Mouse (Mus musculus) kidney, embryonic 15.5 days (tissue): ENCODE data around the gene Eya4. TPM values are rescaled to one million over a fixed set of nuclear protein-coding genes. Genes with fewer than 3 reads are reported as not detected.
A peak's percentile ranks its signal among the peaks of the same experiment; 100 is the strongest.

Experiments
- ATAC-seq: fragments of 200-750 bp; cut with Nextera tagmentation; replicated peaks from 2 replicates; pipeline ENCODE4 v1.8.0; 2017; ENCODE audit warnings: moderate TSS enrichment; ENCODE audit not compliant: low FRiP score
- H3K27ac ChIP-seq: fragments of 300-500 bp; sonication (generic); 2 replicates; pipeline ENCODE4 v1.5.1; 2015; ENCODE audit warnings: mild to moderate bottlenecking, inconsistent platforms
- H3K27me3 ChIP-seq: fragments of 300-500 bp; sonication (generic); 2 replicates; pipeline ENCODE4 v1.6.1; 2015; ENCODE audit warnings: inconsistent platforms
- H3K36me3 ChIP-seq: fragments of 300-500 bp; sonication (generic); 2 replicates; pipeline ENCODE4 v1.6.1; 2015; ENCODE audit warnings: inconsistent platforms
- H3K4me1 ChIP-seq: fragments of 300-500 bp; sonication (generic); 2 replicates; pipeline ENCODE4 v1.6.1; 2015; ENCODE audit warnings: inconsistent platforms
- H3K4me2 ChIP-seq: fragments of 300-500 bp; sonication (generic); 2 replicates; pipeline ENCODE4 v1.6.1; 2015; ENCODE audit warnings: moderate library complexity, mild to moderate bottlenecking, inconsistent platforms
- H3K4me3 ChIP-seq: fragments of 300-500 bp; sonication (generic); replicated peaks from 2 replicates; pipeline ENCODE4 v1.5.1; 2015; ENCODE audit warnings: mild to moderate bottlenecking, inconsistent platforms
- H3K9ac ChIP-seq: fragments of 300-500 bp; sonication (generic); 2 replicates; pipeline ENCODE4 v1.6.1; 2015; ENCODE audit warnings: mild to moderate bottlenecking, inconsistent platforms
- H3K9me3 ChIP-seq: fragments of 300-500 bp; sonication (generic); replicated peaks from 2 replicates; pipeline ENCODE4 v1.6.1; 2016; ENCODE audit warnings: inconsistent platforms
- WGBS: fragments of 180-500 bp; shearing (Covaris S2); methylation state at CpG from one replicate; pipeline ENCODE4 v1.1.7; 2015; ENCODE audit warnings: mixed read lengths; 5-methylcytosine and 5-hydroxymethylcytosine counted together
- polyA plus RNA-seq: library from polyadenylated mRNA; unstranded; fragments of >200 nt; fragmentation: Nextera tagmentation; extraction: Ambion mirVana; gene quantifications from 2 replicates; pipeline ENCODE4 v1.2.1, GENCODE M21; 2015

The Eya4 gene
- 12.2 and 12.9 TPM in 2 replicates for polyA plus RNA-seq

- WGBS = 1% methylated on average over 74 of the region's 79 CpGs
- Histone ChIP-seq H3K27me3 (peaks cover 14% of the 10 kb centered on the region; the same call in 1 of the 2 replicates), H3K4me2 (peak within 1 kb of the TSS; percentile 83), H3K9ac (peak within 1 kb of the TSS; percentile 68), H3K4me1 (peaks cover 15% of the 10 kb centered on the region), H3K27ac (peak within 1 kb of the TSS; percentile 92), H3K9me3 (no peaks in the 10 kb centered on the region), H3K4me3 (peak within 1 kb of the TSS; percentile 65), H3K36me3 (no peaks in the 10 kb centered on the region)
- ATAC-seq = peak; percentile 85
Observed at GRCm38 (mm10) chr10:23350011-23350911, at the start of gene Eya4. TSS of gene Eya4 (minus strand) at chr10:23350786.

GRCm38 (mm10) chr10:23395399-23395798 lies 44.8 kb upstream of the Eya4 start:
- Histone ChIP-seq H3K4me3 (no peak overlapping the region), H3K4me1 (peaks cover 11% of the 10 kb centered on the region), H3K9me3 (no peaks in the 10 kb centered on the region), H3K36me3 (no peaks in the 10 kb centered on the region), H3K9ac (no peak overlapping the region), H3K4me2 (no peak overlapping the region), H3K27ac (no peak overlapping the region), H3K27me3 (no peaks in the 10 kb centered on the region)
- ATAC-seq = no peak
- 81% methylated on average over 3 of the region's 3 CpGs for WGBS

- Histone ChIP-seq H3K4me1 (peaks cover 11% of the 10 kb centered on the region), H3K9me3 (no peaks in the 10 kb centered on the region), H3K27me3 (no peaks in the 10 kb centered on the region), H3K4me3 (no peak overlapping the region), H3K27ac (0 out of 2 replicates have a peak overlapping the region, but pooled peaks have one; percentile 4), H3K36me3 (no peaks in the 10 kb centered on the region), H3K9ac (no peak overlapping the region), H3K4me2 (no peak overlapping the region)
- ATAC-seq = no peak
- WGBS = 70% methylated on average over 11 of the region's 11 CpGs
Observed at GRCm38 (mm10) chr10:23394556-23395245, 44.1 kb upstream of the Eya4 start.

- Histone ChIP-seq H3K4me3 (no peak overlapping the region), H3K9ac (no peak overlapping the region), H3K4me1 (peaks cover 11% of the 10 kb centered on the region), H3K9me3 (no peaks in the 10 kb centered on the region), H3K27ac (0 out of 2 replicates have a peak overlapping the region, but pooled peaks have one; percentile 4), H3K27me3 (no peaks in the 10 kb centered on the region), H3K4me2 (no peak overlapping the region), H3K36me3 (no peaks in the 10 kb centered on the region)
- no peak for ATAC-seq
- WGBS = 14% methylated on average over 6 of the region's 6 CpGs
Observed at GRCm38 (mm10) chr10:23394152-23394551, 43.6 kb upstream of the Eya4 start.

- Histone ChIP-seq H3K27ac (no peak overlapping the region), H3K36me3 (no peaks in the 10 kb centered on the region), H3K9me3 (no peaks in the 10 kb centered on the region), H3K27me3 (no peaks in the 10 kb centered on the region), H3K4me2 (no peak overlapping the region), H3K4me3 (no peak overlapping the region), H3K4me1 (no peaks in the 10 kb centered on the region), H3K9ac (no peak overlapping the region)
- ATAC-seq = no peak
- 87% methylated on average over 6 of the region's 6 CpGs for WGBS
Observed at GRCm38 (mm10) chr10:23363866-23364265, 13.3 kb upstream of the Eya4 start.

GRCm38 (mm10) chr10:23349392-23350010 lies 1.1 kb downstream of the Eya4 start:
- under 1% methylated on average over 30 of the region's 33 CpGs for WGBS
- H3K9me3 ChIP-seq = no peaks in the 10 kb centered on the region
- H3K27me3 ChIP-seq = peaks cover 14% of the 10 kb centered on the region; the same call in 1 of the 2 replicates
- H3K27ac ChIP-seq = peak overlapping the region; percentile 92
- H3K36me3 ChIP-seq = no peaks in the 10 kb centered on the region
- peak overlapping the region; percentile 68 for H3K9ac ChIP-seq
- peaks cover 15% of the 10 kb centered on the region for H3K4me1 ChIP-seq
- H3K4me3 ChIP-seq = peak overlapping the region; percentile 65
- peak overlapping the region; percentile 83 for H3K4me2 ChIP-seq
- ATAC-seq = peak; percentile 36

- H3K9ac ChIP-seq = peak overlapping the region; percentile 68
- peak overlapping the region; percentile 65 for H3K4me3 ChIP-seq
- peaks cover 14% of the 10 kb centered on the region; the same call in 1 of the 2 replicates for H3K27me3 ChIP-seq
- under 1% methylated on average over 22 of the region's 22 CpGs for WGBS
- no peaks in the 10 kb centered on the region for H3K9me3 ChIP-seq
- ATAC-seq = peak; percentile 3; the same call in 1 of the 2 replicates
- no peaks in the 10 kb centered on the region for H3K36me3 ChIP-seq
- peak overlapping the region; percentile 83 for H3K4me2 ChIP-seq
- peak overlapping the region; percentile 92 for H3K27ac ChIP-seq
- peaks cover 15% of the 10 kb centered on the region for H3K4me1 ChIP-seq
Observed at GRCm38 (mm10) chr10:23348893-23349391, 1.6 kb downstream of the Eya4 start.

DNA sequence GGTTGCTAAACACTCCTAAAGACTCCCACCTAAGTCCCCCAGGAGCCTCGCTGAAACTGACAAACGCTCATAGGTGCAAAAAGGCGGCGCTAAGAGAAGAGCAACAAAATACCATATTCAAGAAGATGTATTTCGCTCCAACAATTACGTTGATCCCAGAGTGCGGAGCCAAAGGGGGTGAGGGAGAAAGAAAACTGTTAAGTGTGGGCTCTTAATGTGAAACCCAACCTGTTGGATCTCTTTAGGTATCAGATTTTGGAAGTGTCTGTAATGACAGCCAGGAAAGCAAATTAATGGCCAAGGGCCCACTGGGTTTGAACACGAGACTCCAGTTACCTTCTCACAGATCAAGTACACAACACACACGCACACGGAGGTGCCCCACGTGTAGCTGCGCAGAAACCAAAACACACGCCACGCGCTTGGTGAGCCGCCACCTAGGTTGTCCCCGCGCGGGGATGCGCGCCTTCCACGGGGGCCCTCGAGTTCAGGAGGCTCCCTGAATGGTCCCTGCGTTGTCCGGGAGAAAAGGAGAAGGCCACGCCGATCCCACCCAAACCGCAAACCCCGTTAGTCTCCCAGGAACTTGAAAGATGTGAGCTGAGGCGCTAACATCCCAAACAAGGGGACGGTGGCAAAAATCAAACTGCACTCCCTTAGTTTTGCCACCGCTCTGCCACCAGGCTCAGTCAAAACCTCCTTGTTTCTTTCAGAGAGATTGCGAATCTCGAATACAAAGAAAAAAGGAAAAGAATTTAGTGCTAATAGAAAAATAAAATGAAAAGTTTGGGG lies 2.3 kb downstream of the Eya4 start:
- Histone ChIP-seq H3K4me2 (peak overlapping the region; percentile 83), H3K4me1 (peaks cover 15% of the 10 kb centered on the region), H3K9me3 (no peaks in the 10 kb centered on the region), H3K4me3 (peak overlapping the region; percentile 65), H3K36me3 (no peaks in the 10 kb centered on the region), H3K27ac (peak overlapping the region; percentile 92), H3K27me3 (peaks cover 14% of the 10 kb centered on the region; the same call in 1 of the 2 replicates), H3K9ac (peak overlapping the region; percentile 68)
- WGBS = 2% methylated on average over 34 of the region's 34 CpGs
- ATAC-seq = no peak

GRCm38 (mm10) chr10:23337250-23337649 lies 13.3 kb downstream of the Eya4 start:
- ATAC-seq = no peak
- 59% methylated on average over 1 of the region's 1 CpGs for WGBS
- Histone ChIP-seq H3K4me2 (no peak overlapping the region), H3K4me3 (no peak overlapping the region), H3K36me3 (no peaks in the 10 kb centered on the region), H3K9ac (no peak overlapping the region), H3K27me3 (no peaks in the 10 kb centered on the region), H3K4me1 (0 out of 2 replicates have a peak, but pooled peaks cover 5% of the 10 kb centered on the region), H3K9me3 (no peaks in the 10 kb centered on the region), H3K27ac (no peak overlapping the region)

DNA sequence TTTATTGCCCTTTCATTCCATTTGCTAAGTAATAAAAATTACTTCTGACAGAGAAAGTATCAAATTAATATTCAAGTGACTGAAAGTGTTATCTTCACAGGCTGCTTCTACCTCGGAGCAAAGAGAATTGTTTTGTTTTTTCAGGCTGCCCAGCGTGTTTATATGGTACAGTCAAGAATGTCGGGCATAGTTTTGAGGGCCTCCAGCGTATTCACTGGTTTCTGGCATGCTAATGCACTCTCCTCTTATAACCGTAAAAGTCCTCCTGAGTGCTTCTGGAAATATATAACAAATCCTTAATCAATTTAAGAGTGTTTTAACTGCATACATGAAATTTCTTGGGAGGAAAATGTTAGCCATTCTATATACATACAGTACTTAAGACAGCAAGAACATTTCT lies 17.8 kb downstream of the Eya4 start:
- no peak overlapping the region for H3K4me2 ChIP-seq
- no peaks in the 10 kb centered on the region for H3K27me3 ChIP-seq
- H3K9me3 ChIP-seq = no peaks in the 10 kb centered on the region
- ATAC-seq = no peak
- H3K4me3 ChIP-seq = no peak overlapping the region
- H3K27ac ChIP-seq = no peak overlapping the region
- no peak overlapping the region for H3K9ac ChIP-seq
- 53% methylated on average over 5 of the region's 5 CpGs for WGBS
- no peaks in the 10 kb centered on the region for H3K36me3 ChIP-seq
- H3K4me1 ChIP-seq = no peaks in the 10 kb centered on the region

DNA sequence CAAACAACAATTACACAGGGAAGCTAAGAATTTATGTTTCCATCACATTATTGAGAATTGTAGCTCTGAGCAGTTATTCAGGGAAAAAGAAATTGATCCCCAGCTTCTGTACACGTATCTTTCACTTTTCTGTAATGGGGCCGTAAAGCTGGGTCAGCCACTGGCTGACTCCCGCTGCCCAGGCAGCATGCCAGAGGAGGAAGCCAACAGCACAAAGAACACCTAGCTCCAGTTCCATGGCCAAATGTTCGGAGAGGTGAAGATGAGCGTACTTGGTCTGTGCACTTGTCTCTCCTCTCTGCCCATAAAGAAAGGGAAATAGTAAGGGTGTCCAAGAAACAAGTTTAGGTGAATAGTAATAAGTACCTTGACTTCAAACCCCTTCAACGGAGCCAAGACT lies 22.9 kb downstream of the Eya4 start:
- 72% methylated on average over 6 of the region's 6 CpGs for whole genome bisulfite sequencing
- H3K36me3 ChIP-seq = no peaks in the 10 kb centered on the region
- H3K27ac ChIP-seq = no peak overlapping the region

More for the DNA sequence above, 22.9 kb downstream of the Eya4 start:
- H3K4me3 ChIP-seq = no peak overlapping the region
- no peak overlapping the region for H3K4me2 ChIP-seq
- ATAC-seq = no peak
- no peak overlapping the region for H3K9ac ChIP-seq
- H3K4me1 ChIP-seq = no peaks in the 10 kb centered on the region
- H3K27me3 ChIP-seq = no peaks in the 10 kb centered on the region
- no peaks in the 10 kb centered on the region for H3K9me3 ChIP-seq
